Comparison of ENCODE assay signal across 13 mouse cellular contexts in the genomic region with DNA sequence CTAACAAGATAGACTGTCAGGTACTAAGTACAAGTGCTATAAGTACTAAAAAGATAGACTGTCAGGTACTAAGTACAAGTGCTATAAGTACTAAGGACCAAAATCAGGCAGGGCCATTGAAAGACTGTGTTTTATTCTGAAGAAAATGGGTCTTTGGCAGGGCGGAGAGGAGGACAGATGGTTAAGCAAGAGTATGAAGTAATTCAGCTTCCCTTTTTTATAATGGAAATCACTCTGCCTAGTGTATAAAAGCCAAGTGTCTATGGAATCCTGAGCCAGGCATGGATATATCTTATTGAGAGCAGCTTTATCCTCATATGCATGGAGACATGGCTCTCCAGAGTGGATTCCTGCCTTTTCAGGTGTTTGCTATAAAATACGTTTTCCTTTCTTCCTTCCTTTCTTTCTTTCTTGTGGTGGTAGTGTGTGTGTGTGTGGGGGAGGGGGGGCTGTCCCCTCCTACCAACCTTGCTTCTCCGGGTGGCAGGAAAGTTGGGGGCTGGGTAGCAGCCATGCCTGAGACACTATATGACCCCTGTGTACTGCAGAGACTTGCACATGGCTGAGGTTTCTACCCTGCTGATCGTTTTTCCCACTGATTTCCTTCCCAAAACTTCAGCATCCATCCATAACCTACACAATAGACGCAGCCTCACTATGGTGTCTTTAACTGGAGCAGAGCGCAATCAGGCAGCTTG. TPM values are rescaled to one million over a fixed set of nuclear protein-coding genes. Genes with fewer than 3 reads are reported as not detected.
DNase-seq lines count a peak whose midpoint lies in the region; ATAC-seq lines count a peak whose summit lies in the region.
"Had no signal": no experiment of that assay in that cellular context is flagged by ENCODE, and none has a peak within 500 bp of the region (broad histone marks: within the 10 kb centered on the region; RNA-seq: fewer than 3 reads in every experiment).

No protein-coding gene starts in this region.

- no peak overlapping the region for H3K4me3 ChIP-seq in midbrain, embryonic 13.5 days (replicated peaks)
- H3K4me3 ChIP-seq in midbrain, embryonic 16.5 days (ENCODE audit: low read depth, low read length), result no peak overlapping the region
- no peak overlapping the region for H3K4me3 ChIP-seq in forebrain, embryonic 12.5 days (replicated peaks)
- H3K4me3 ChIP-seq in embryonic facial prominence, embryonic 10.5 days, result no peak overlapping the region

- no peak for DNase-seq in frontal cortex, adult 2 months (ENCODE audit: extremely low spot score in 1 of 2, low spot score in 1 of 2)
- peak; percentile 34 for DNase-seq in telencephalon, adult 2 months (ENCODE audit: low read depth, low spot score)
- DNase-seq in right cerebral cortex, postnatal 25 days, result no peak
- no peak for DNase-seq in embryonic facial prominence, embryonic 10.5 days (ENCODE audit: low spot score)
- DNase-seq: adrenal gland, postnatal 25 days; cerebellum, adult 8-10 months; kidney, adult 8-10 months; right cerebral cortex, postnatal 14 days had no signal

- no peak overlapping the region for H3K27ac ChIP-seq in midbrain, embryonic 13.5 days
- no peak overlapping the region for H3K27ac ChIP-seq in midbrain, embryonic 16.5 days (ENCODE audit: low read length)
- H3K27ac ChIP-seq in forebrain, embryonic 12.5 days, result peak overlapping the region; percentile 37; the same call in 1 of the 2 replicates
- H3K27ac ChIP-seq in embryonic facial prominence, embryonic 10.5 days (replicated peaks), result no peak overlapping the region

- peak; percentile 94 for ATAC-seq in frontal cortex, adult (ENCODE audit: low TSS enrichment)
- ATAC-seq in midbrain, embryonic 13.5 days, result peak; percentile 68; the same call in 1 of the 2 replicates
- no peak for ATAC-seq in midbrain, embryonic 16.5 days
- 0 out of 2 replicates have a peak, but pooled peaks have one; percentile 41 for ATAC-seq in forebrain, embryonic 12.5 days (ENCODE audit: low FRiP score)
- ATAC-seq: hindbrain, embryonic 16.5 days had no signal

- no peak overlapping the region for H3K9ac ChIP-seq in midbrain, embryonic 13.5 days (replicated peaks)
- no peak overlapping the region for H3K9ac ChIP-seq in midbrain, embryonic 16.5 days (ENCODE audit: low read depth, low read length)
- H3K9ac ChIP-seq in forebrain, embryonic 12.5 days, result no peak overlapping the region

- H3K4me1 ChIP-seq in midbrain, embryonic 13.5 days (replicated peaks), result peaks cover 32% of the 10 kb centered on the region
- H3K4me1 ChIP-seq in midbrain, embryonic 16.5 days (ENCODE audit: control insufficient read depth, insufficient read depth, low read length), result peaks cover 12% of the 10 kb centered on the region
- peaks cover 31% of the 10 kb centered on the region for H3K4me1 ChIP-seq in forebrain, embryonic 12.5 days
- H3K4me1 ChIP-seq in embryonic facial prominence, embryonic 10.5 days, result peaks cover 12% of the 10 kb centered on the region

- no peaks in the 10 kb centered on the region for H3K9me3 ChIP-seq in midbrain, embryonic 13.5 days
- no peaks in the 10 kb centered on the region for H3K9me3 ChIP-seq in midbrain, embryonic 16.5 days (replicated peaks; ENCODE audit: control insufficient read depth, low read length, poor library complexity, severe bottlenecking)
- no peaks in the 10 kb centered on the region for H3K9me3 ChIP-seq in forebrain, embryonic 12.5 days
- no peaks in the 10 kb centered on the region for H3K9me3 ChIP-seq in embryonic facial prominence, embryonic 10.5 days

- peaks cover 23% of the 10 kb centered on the region for H3K36me3 ChIP-seq in midbrain, embryonic 13.5 days
- H3K36me3 ChIP-seq in midbrain, embryonic 16.5 days (ENCODE audit: control insufficient read depth, insufficient read depth, low read length), result no peaks in the 10 kb centered on the region
- peaks cover 23% of the 10 kb centered on the region for H3K36me3 ChIP-seq in forebrain, embryonic 12.5 days (replicated peaks)
- no peaks in the 10 kb centered on the region for H3K36me3 ChIP-seq in embryonic facial prominence, embryonic 10.5 days (replicated peaks)

- WGBS in midbrain, embryonic 13.5 days, result 48% methylated on average over 6 of the region's 6 CpGs
- WGBS in midbrain, embryonic 16.5 days, result 49% methylated on average over 6 of the region's 6 CpGs
- WGBS in forebrain, embryonic 12.5 days, result 57% methylated on average over 6 of the region's 6 CpGs
- WGBS in embryonic facial prominence, embryonic 10.5 days, result 74% methylated on average over 6 of the region's 6 CpGs

- no peaks in the 10 kb centered on the region for H3K27me3 ChIP-seq in midbrain, embryonic 13.5 days
- H3K27me3 ChIP-seq in midbrain, embryonic 16.5 days (ENCODE audit: control insufficient read depth, insufficient read depth, low read depth, low read length), result no peaks in the 10 kb centered on the region
- no peaks in the 10 kb centered on the region for H3K27me3 ChIP-seq in forebrain, embryonic 12.5 days
- no peaks in the 10 kb centered on the region for H3K27me3 ChIP-seq in embryonic facial prominence, embryonic 10.5 days (replicated peaks; ENCODE audit: low read depth, poor library complexity, severe bottlenecking)

- H3K4me2 ChIP-seq in midbrain, embryonic 13.5 days (replicated peaks), result no peak overlapping the region
- no peak overlapping the region for H3K4me2 ChIP-seq in midbrain, embryonic 16.5 days (ENCODE audit: low read length)
- no peak overlapping the region for H3K4me2 ChIP-seq in forebrain, embryonic 12.5 days

RNA-seq across cellular contexts. Expression of gene Ntn4, which starts 40.3 kb away (rescaled TPM):
- polyA plus RNA-seq in frontal cortex, adult 2 months (2012; rRNA removed), result 10.7 and 10.8 TPM in 2 replicates
- 2.0 and 2.1 TPM in 2 replicates for polyA plus RNA-seq in midbrain, embryonic 13.5 days (2015; fragmentation: Nextera tagmentation; extraction: Ambion mirVana)
- 0.50 and 1.7 TPM in 2 replicates for polyA plus RNA-seq in midbrain, embryonic 16.5 days (2015; fragmentation: Nextera tagmentation; extraction: Ambion mirVana)
- polyA plus RNA-seq in forebrain, embryonic 12.5 days (2016; fragmentation: Nextera tagmentation; extraction: Ambion mirVana), result 3.5 and 3.7 TPM in 2 replicates
- polyA plus RNA-seq in embryonic facial prominence, embryonic 10.5 days (2016; fragmentation: Nextera tagmentation; extraction: Ambion mirVana), result 0.41 and 0.87 TPM in 2 replicates
